Mouse (Mus musculus) embryo, embryonic 11.5 days (tissue): ENCODE measurements around the gene Rabep1.
A peak's percentile ranks its signal among the peaks of the same experiment; 100 is the strongest.

ENCODE experiments used
- DNase-seq: peaks from one replicate; pipeline ENCODE4 v3.0.0-alpha.2; 2012; ENCODE audit warnings: low read depth, low spot score

Rabep1 gene

GRCm38 (mm10) chr11:70973947-70974346 lies 129.4 kb downstream of the Rabep1 start:
- no peak for DNase-seq

- no peak for DNase-seq
Measured at GRCm38 (mm10) chr11:70975193-70975592, 130.6 kb downstream of the Rabep1 start.

GRCm38 (mm10) chr11:70977293-70977692 lies 132.7 kb downstream of the Rabep1 start:
- no peak for DNase-seq

GRCm38 (mm10) chr11:70980232-70980631 lies 135.7 kb downstream of the Rabep1 start:
- no peak for DNase-seq

- no peak for DNase-seq
Measured at GRCm38 (mm10) chr11:70980751-70981510, 136.4 kb downstream of the Rabep1 start.

GRCm38 (mm10) chr11:70982030-70982429 lies 137.5 kb downstream of the Rabep1 start:
- no peak for DNase-seq

- peak; percentile 84 for DNase-seq
Measured at GRCm38 (mm10) chr11:70982557-70983228, 138.1 kb downstream of the Rabep1 start, which contains the start of gene C1qbp. C1qbp (minus strand) TSS chr11:70983026.
